ENCODE assay signal across 8 mouse cellular contexts in the genomic region with DNA sequence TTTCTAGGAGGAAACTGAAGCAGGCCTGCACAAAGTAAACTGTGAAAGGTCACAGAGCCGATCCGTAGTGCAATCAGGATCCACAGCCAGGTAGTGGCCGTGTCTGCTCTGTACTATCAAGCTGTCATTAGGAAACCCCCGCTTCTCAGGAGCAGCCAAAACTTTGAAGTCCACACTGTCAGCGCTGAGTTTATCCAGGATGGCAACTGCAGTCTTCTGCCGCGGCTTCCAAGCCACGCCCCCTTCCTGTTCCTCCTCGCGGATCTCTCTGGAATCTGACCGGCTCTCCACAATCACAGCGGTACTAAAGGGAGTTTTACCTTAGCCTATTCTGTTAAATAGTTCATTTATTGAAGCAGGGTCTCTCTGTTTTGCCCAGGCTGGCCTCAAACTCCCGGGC. TPM values are rescaled to one million over a fixed set of nuclear protein-coding genes. Genes with fewer than 3 reads are reported as not detected.
DNase-seq lines count a peak whose midpoint lies in the region.

No protein-coding gene starts in this region.

- DNase-seq in gastrocnemius, postnatal 10 days: peak; percentile 26
- DNase-seq in gastrocnemius, postnatal 36 days: no peak
- DNase-seq in heart, adult 8-10 months (ENCODE audit: low spot score): peak; percentile 17
- DNase-seq in kidney, postnatal 14 days: peak; percentile 70
- peak; percentile 43 to 55 for DNase-seq in lung, postnatal 4 days
- DNase-seq in cerebellum, adult 11-12 months: no peak
- no peak for DNase-seq in left cerebral cortex, adult 9 months (ENCODE audit: low spot score in 2 of 2)
- DNase-seq in spleen, adult 12 weeks (ENCODE audit: low spot score): no peak

- intact Hi-C loops in gastrocnemius, postnatal 36 days (cut with DNase I): no loop called here

RNA-seq across cellular contexts. Expression of a gene that starts 27.3 kb away (rescaled TPM):
- not detected for total RNA-seq in gastrocnemius, postnatal 10 days (2021)
- not detected for total RNA-seq in gastrocnemius, postnatal 36 days (2021)
- total RNA-seq in heart, adult 8-10 months (2022): not detected

Comparison
In these comparisons a context has a peak if more than half of its experiments do, and no peak if none do; other contexts are left out.
1. DNase-seq: peak in gastrocnemius, postnatal 10 days (single experiment), heart, adult 8-10 months (single experiment), kidney, postnatal 14 days (single experiment) and lung, postnatal 4 days (2 of 2); none in gastrocnemius, postnatal 36 days (0 of 2), cerebellum, adult 11-12 months (single experiment), left cerebral cortex, adult 9 months (0 of 2) and spleen, adult 12 weeks (single experiment).